Mouse (Mus musculus): ENCODE measurements around the gene Upk1a. TPM values are rescaled to one million over a fixed set of nuclear protein-coding genes. Genes with fewer than 3 reads are reported as not detected.

The Upk1a gene
- polyA plus RNA-seq, 1 experiment from 2014 or later, result 0.46 TPM

- no peak for TF ChIP-seq CTCF (IDR thresholded peaks at IDR 0.05; ENCODE audit: low read depth)
- Histone ChIP-seq H3K9ac (no peak overlapping the region), H3K9me3 (ENCODE audit: low read depth, low read length) (no peaks in the 10 kb centered on the region), H3K36me3 (ENCODE audit: insufficient read depth) (peaks cover 47% of the 10 kb centered on the region), H3K4me1 (ENCODE audit: insufficient read depth) (no peaks in the 10 kb centered on the region), H3K27ac (ENCODE audit: low read depth) (no peak overlapping the region), H3K4me3 (ENCODE audit: low read depth, low read length) (no peak overlapping the region), H3K4me2 (no peak overlapping the region), H3K27me3 (ENCODE audit: insufficient read depth, low read length) (no peaks in the 10 kb centered on the region)
- ATAC-seq (ENCODE audit: insufficient read depth), result no peak
- 62% methylated on average over 5 of the region's 5 CpGs for WGBS
- DNase-seq, result no peak
These were observed 2.6 kb upstream of the Upk1a start for GRCm38 (mm10) chr7:30615049-30615760.

- Histone ChIP-seq H3K36me3 (ENCODE audit: insufficient read depth) (peaks cover 41% of the 10 kb centered on the region), H3K27ac (ENCODE audit: low read depth) (no peak overlapping the region), H3K4me3 (ENCODE audit: low read depth, low read length) (no peak overlapping the region), H3K27me3 (ENCODE audit: insufficient read depth, low read length) (no peaks in the 10 kb centered on the region), H3K9ac (no peak overlapping the region), H3K9me3 (ENCODE audit: low read depth, low read length) (no peaks in the 10 kb centered on the region), H3K4me1 (ENCODE audit: insufficient read depth) (no peaks in the 10 kb centered on the region), H3K4me2 (no peak overlapping the region)
- peak; percentile 42 for TF ChIP-seq CTCF (IDR thresholded peaks at IDR 0.05; ENCODE audit: low read depth)
- WGBS, result 73% methylated on average over 2 of the region's 2 CpGs
- DNase-seq (peak; percentile 51), ATAC-seq (ENCODE audit: insufficient read depth) (no peak)
These were observed 1.8 kb upstream of the Upk1a start for GRCm38 (mm10) chr7:30614454-30614853.

GRCm38 (mm10) chr7:30613529-30614112, 974 bp upstream of the Upk1a start:
- no peaks in the 10 kb centered on the region for H3K4me1 ChIP-seq (ENCODE audit: insufficient read depth)
- WGBS, result 21% methylated on average over 14 of the region's 14 CpGs
- ATAC-seq (ENCODE audit: insufficient read depth), result peak; percentile 57; the same call in 1 of the 2 replicates
- no peaks in the 10 kb centered on the region for H3K9me3 ChIP-seq (ENCODE audit: low read depth, low read length)
- no peak overlapping the region for H3K4me3 ChIP-seq (ENCODE audit: low read depth, low read length)
- no peak overlapping the region for H3K4me2 ChIP-seq
- peaks cover 32% of the 10 kb centered on the region for H3K36me3 ChIP-seq (ENCODE audit: insufficient read depth)
- H3K27ac ChIP-seq (ENCODE audit: low read depth), result no peak overlapping the region
- no peak overlapping the region for H3K9ac ChIP-seq
- H3K27me3 ChIP-seq (ENCODE audit: insufficient read depth, low read length), result no peaks in the 10 kb centered on the region
- TF ChIP-seq CTCF (IDR thresholded peaks at IDR 0.05; ENCODE audit: low read depth), result peak; percentile 72
- DNase-seq, result peak; percentile 79

GRCm38 (mm10) chr7:30610043-30610442, 2.6 kb downstream of the Upk1a start:
- no peak overlapping the region for H3K4me3 ChIP-seq (ENCODE audit: low read depth, low read length)
- H3K4me1 ChIP-seq (ENCODE audit: insufficient read depth), result no peaks in the 10 kb centered on the region
- DNase-seq (no peak), ATAC-seq (ENCODE audit: insufficient read depth) (no peak)
- WGBS, result 48% methylated on average over 7 of the region's 7 CpGs
- H3K27ac ChIP-seq (ENCODE audit: low read depth), result no peak overlapping the region
- H3K9me3 ChIP-seq (ENCODE audit: low read depth, low read length), result no peaks in the 10 kb centered on the region
- no peaks in the 10 kb centered on the region for H3K36me3 ChIP-seq (ENCODE audit: insufficient read depth)
- no peak overlapping the region for H3K4me2 ChIP-seq
- H3K9ac ChIP-seq, result no peak overlapping the region
- no peaks in the 10 kb centered on the region for H3K27me3 ChIP-seq (ENCODE audit: insufficient read depth, low read length)
- no peak for TF ChIP-seq CTCF (IDR thresholded peaks at IDR 0.05; ENCODE audit: low read depth)

GRCm38 (mm10) chr7:30608476-30608875, 4.2 kb downstream of the Upk1a start:
- Histone ChIP-seq H3K4me2 (no peak overlapping the region), H3K9me3 (ENCODE audit: low read depth, low read length) (no peaks in the 10 kb centered on the region), H3K36me3 (ENCODE audit: insufficient read depth) (no peaks in the 10 kb centered on the region), H3K9ac (no peak overlapping the region), H3K4me3 (ENCODE audit: low read depth, low read length) (no peak overlapping the region), H3K27me3 (ENCODE audit: insufficient read depth, low read length) (no peaks in the 10 kb centered on the region), H3K4me1 (ENCODE audit: insufficient read depth) (no peaks in the 10 kb centered on the region), H3K27ac (ENCODE audit: low read depth) (no peak overlapping the region)
- 49% methylated on average over 16 of the region's 16 CpGs for WGBS
- ATAC-seq (ENCODE audit: insufficient read depth) (no peak), DNase-seq (no peak)
- no peak for TF ChIP-seq CTCF (IDR thresholded peaks at IDR 0.05; ENCODE audit: low read depth)

- H3K27ac ChIP-seq (ENCODE audit: low read depth), result no peak overlapping the region
- H3K9me3 ChIP-seq (ENCODE audit: low read depth, low read length), result no peaks in the 10 kb centered on the region
- no peaks in the 10 kb centered on the region for H3K4me1 ChIP-seq (ENCODE audit: insufficient read depth)
- WGBS, result 18% methylated on average over 8 of the region's 8 CpGs
- TF ChIP-seq CTCF (IDR thresholded peaks at IDR 0.05; ENCODE audit: low read depth), result peak; percentile 81
- 0 out of 2 replicates have a peak, but pooled peaks have one; percentile 44 for ATAC-seq (ENCODE audit: insufficient read depth)
- H3K4me2 ChIP-seq, result no peak overlapping the region
- H3K4me3 ChIP-seq (ENCODE audit: low read depth, low read length), result no peak overlapping the region
- DNase-seq, result peak; percentile 72
- H3K27me3 ChIP-seq (ENCODE audit: insufficient read depth, low read length), result no peaks in the 10 kb centered on the region
- H3K9ac ChIP-seq, result no peak overlapping the region
- no peaks in the 10 kb centered on the region for H3K36me3 ChIP-seq (ENCODE audit: insufficient read depth)
These were observed 4.8 kb downstream of the Upk1a start for GRCm38 (mm10) chr7:30607706-30608309.

GRCm38 (mm10) chr7:30604944-30605343, 7.7 kb downstream of the Upk1a start:
- Histone ChIP-seq H3K9me3 (ENCODE audit: low read depth, low read length) (no peaks in the 10 kb centered on the region), H3K9ac (no peak overlapping the region), H3K4me1 (ENCODE audit: insufficient read depth) (no peaks in the 10 kb centered on the region; the same call in 1 of the 2 replicates), H3K36me3 (ENCODE audit: insufficient read depth) (no peaks in the 10 kb centered on the region), H3K4me3 (ENCODE audit: low read depth, low read length) (no peak overlapping the region), H3K4me2 (no peak overlapping the region), H3K27ac (ENCODE audit: low read depth) (no peak overlapping the region), H3K27me3 (ENCODE audit: insufficient read depth, low read length) (no peaks in the 10 kb centered on the region)
- ATAC-seq (ENCODE audit: insufficient read depth), result no peak
- WGBS, result 82% methylated on average over 8 of the region's 8 CpGs
- TF ChIP-seq CTCF (IDR thresholded peaks at IDR 0.05; ENCODE audit: low read depth), result no peak
- no peak for DNase-seq
